Mouse (Mus musculus) CH12.LX (cell line): ENCODE measurements around the gene Akap12. TPM values are rescaled to one million over a fixed set of nuclear protein-coding genes. Genes with fewer than 3 reads are reported as not detected.

Experiments
- DNase-seq: peaks from one replicate; pipeline ENCODE4 v3.0.0-alpha.2; 2013; ENCODE audit errors: extremely low read depth
- H3K27ac ChIP-seq: 2 replicates; pipeline ENCODE4 v1.5.1; 2012; ENCODE audit warnings: low read depth, mild to moderate bottlenecking, control low read depth, moderate library complexity; ENCODE audit not compliant: insufficient read depth
- H3K27me3 ChIP-seq: replicated peaks from 2 replicates; pipeline ENCODE3; 2012; ENCODE audit warnings: inconsistent platforms
- H3K36me3 ChIP-seq, 2 experiments: replicated peaks in 1 of 2; 2 replicates each; pipeline versions ENCODE3 to v1.6.1; 2012; ENCODE audit warnings: inconsistent platforms in 1 of 2, low read length in 1 of 2, mild to moderate bottlenecking in 1 of 2, mixed read lengths in 1 of 2, moderate library complexity in 1 of 2; ENCODE audit not compliant: control insufficient read depth in 1 of 2, insufficient read depth in 1 of 2
- H3K4me1 ChIP-seq, 2 experiments: 2 replicates each; pipeline ENCODE4 v1.6.1; 2012; ENCODE audit warnings: inconsistent platforms in 1 of 2, moderate library complexity in 1 of 2; ENCODE audit not compliant: insufficient read depth in 2 of 2, control insufficient read depth in 1 of 2
- H3K4me2 ChIP-seq: 2 replicates; pipeline ENCODE4 v1.6.1; 2012; ENCODE audit warnings: low read depth, mild to moderate bottlenecking, control low read depth; ENCODE audit not compliant: poor library complexity, insufficient read depth, severe bottlenecking
- H3K4me3 ChIP-seq, 3 experiments: fragments of 150-350 bp in 1 of 3; sonication (generic) in 1 of 3; replicated peaks in 1 of 3; 2 replicates each; pipeline versions ENCODE3 to v1.5.1; 2011 to 2012; ENCODE audit warnings: low read depth in 2 of 3, low read length in 2 of 3, mild to moderate bottlenecking in 2 of 3, moderate library complexity in 2 of 3, control low read depth in 1 of 3, improper control_type of control experiment in 1 of 3, inconsistent platforms in 1 of 3, mixed read lengths in 1 of 3; ENCODE audit not compliant: poor library complexity in 1 of 3
- H3K79me2 ChIP-seq: replicated peaks from 2 replicates; pipeline ENCODE4 v1.6.1; 2012; ENCODE audit warnings: mild to moderate bottlenecking, moderate library complexity; ENCODE audit not compliant: control insufficient read depth, poor library complexity, insufficient read depth, severe bottlenecking; ENCODE audit errors: extremely low read depth
- H3K9ac ChIP-seq: 2 replicates; pipeline ENCODE4 v1.6.1; 2012; ENCODE audit warnings: low read depth, mild to moderate bottlenecking, control low read depth, moderate library complexity; ENCODE audit not compliant: insufficient read depth
- H3K9me3 ChIP-seq: replicated peaks from 2 replicates; pipeline ENCODE3; 2012; ENCODE audit warnings: low read length, inconsistent platforms, mixed read lengths
- CHD2 ChIP-seq: IDR thresholded peaks from 2 replicates; pipeline ENCODE4 v1.6.1; 2011; ENCODE audit warnings: low read length, improper control_type of control experiment
- E2F4 ChIP-seq: IDR thresholded peaks from 2 replicates; pipeline ENCODE4 v1.6.1; 2011; ENCODE audit warnings: low read depth, low read length, improper control_type of control experiment; ENCODE audit not compliant: insufficient replicate concordance
- ELF1 ChIP-seq: IDR thresholded peaks from 2 replicates; pipeline ENCODE4 v1.6.1; 2014; ENCODE audit warnings: low read depth, mild to moderate bottlenecking, inconsistent platforms, low read length, improper control_type of control experiment
- EP300 ChIP-seq: IDR thresholded peaks from 2 replicates; pipeline ENCODE4 v1.6.1; 2011; ENCODE audit warnings: low read length, improper control_type of control experiment
- GABPA ChIP-seq: IDR thresholded peaks from 2 replicates; pipeline ENCODE4 v1.6.1; 2012; ENCODE audit warnings: low read depth, low read length, improper control_type of control experiment, inconsistent platforms; ENCODE audit not compliant: insufficient replicate concordance
- HCFC1 ChIP-seq: IDR thresholded peaks from 2 replicates; pipeline ENCODE4 v1.6.1; 2012; ENCODE audit warnings: low read depth, mild to moderate bottlenecking, inconsistent platforms, low read length, improper control_type of control experiment
- IRF4 ChIP-seq: IDR thresholded peaks from 2 replicates; pipeline ENCODE4 v1.6.1; 2014; ENCODE audit warnings: low read depth, mild to moderate bottlenecking, inconsistent platforms, low read length, improper control_type of control experiment
- JUND ChIP-seq: conservative IDR thresholded peaks from 2 replicates; pipeline ENCODE4 v1.6.1; 2011; ENCODE audit warnings: low read depth, low read length, improper control_type of control experiment
- MAFK ChIP-seq: IDR thresholded peaks from 2 replicates; pipeline ENCODE4 v1.6.1; 2011; ENCODE audit warnings: low read length, improper control_type of control experiment; ENCODE audit not compliant: insufficient replicate concordance
- MAX ChIP-seq: IDR thresholded peaks from 2 replicates; pipeline ENCODE4 v1.6.1; 2011; ENCODE audit warnings: low read length, improper control_type of control experiment
- MAZ ChIP-seq: IDR thresholded peaks from 2 replicates; pipeline ENCODE4 v1.6.1; 2012; ENCODE audit warnings: low read depth, mild to moderate bottlenecking, inconsistent platforms, low read length, improper control_type of control experiment, moderate library complexity
- MXI1 ChIP-seq: IDR thresholded peaks from 2 replicates; pipeline ENCODE4 v1.6.1; 2011; ENCODE audit warnings: mild to moderate bottlenecking, low read depth, low read length, improper control_type of control experiment
- MYC ChIP-seq: IDR thresholded peaks from 2 replicates; pipeline ENCODE4 v1.6.1; 2011; ENCODE audit warnings: low read depth, mild to moderate bottlenecking, improper control_type of control experiment, low read length
- NELFE ChIP-seq: IDR thresholded peaks from 2 replicates; pipeline ENCODE4 v1.6.1; 2011; ENCODE audit warnings: low read depth, low read length, improper control_type of control experiment
- POLR2A ChIP-seq: IDR thresholded peaks from 2 replicates; pipeline ENCODE4 v1.6.1; 2011; ENCODE audit warnings: low read depth, mild to moderate bottlenecking, improper control_type of control experiment, low read length
- POLR2AphosphoS2 ChIP-seq: IDR thresholded peaks from 2 replicates; pipeline ENCODE4 v1.6.1; 2011; ENCODE audit warnings: low read depth, low read length, improper control_type of control experiment
- RAD21 ChIP-seq: IDR thresholded peaks from 2 replicates; pipeline ENCODE4 v1.6.1; 2011; ENCODE audit warnings: low read depth, mild to moderate bottlenecking, low read length, improper control_type of control experiment, moderate library complexity
- SIN3A ChIP-seq: IDR thresholded peaks from 2 replicates; pipeline ENCODE4 v1.6.1; 2012; ENCODE audit warnings: low read length, improper control_type of control experiment, inconsistent platforms
- SMC3 ChIP-seq: IDR thresholded peaks from 2 replicates; pipeline ENCODE4 v1.6.1; 2011; ENCODE audit warnings: low read depth, low read length, improper control_type of control experiment
- TBP ChIP-seq: conservative IDR thresholded peaks from 2 replicates; pipeline ENCODE4 v1.6.1; 2011; ENCODE audit warnings: low read depth, low read length, improper control_type of control experiment
- USF1 ChIP-seq: IDR thresholded peaks from 2 replicates; pipeline ENCODE4 v1.6.1; 2014; ENCODE audit warnings: low read depth, mild to moderate bottlenecking, inconsistent platforms, low read length, improper control_type of control experiment
- ZKSCAN1 ChIP-seq: IDR thresholded peaks from 2 replicates; pipeline ENCODE4 v1.6.1; 2012; ENCODE audit warnings: low read depth, inconsistent platforms, low read length, improper control_type of control experiment, borderline replicate concordance
- ZMIZ1 ChIP-seq: IDR thresholded peaks from 2 replicates; pipeline ENCODE4 v1.6.1; 2012; ENCODE audit warnings: low read depth, mild to moderate bottlenecking, inconsistent platforms, low read length, improper control_type of control experiment
- ZNF384 ChIP-seq: IDR thresholded peaks from 2 replicates; pipeline ENCODE4 v1.6.1; 2012; ENCODE audit warnings: low read depth, low read length, improper control_type of control experiment, inconsistent platforms
- dilution Hi-C: fragments of 300-500 bp; cut with MboI; formaldehyde crosslinking; loops from 2 replicates; pipeline ENCODE4 v1.14.3; 2020; ENCODE audit warnings: low sequenced_read_pairs; ENCODE audit not compliant: extremely low pct_unique_long_range_greater_than_20kb, extremely low pct_ligation_motif_present
- in situ Hi-C: fragments of 300-500 bp; cut with MboI; formaldehyde crosslinking; loops from 3 replicates; pipeline ENCODE4 v1.14.3; 2019; ENCODE audit warnings: low sequenced_read_pairs, low pct_ligation_motif_present, low pct_unique_long_range_greater_than_20kb, mixed read lengths
- polyA plus RNA-seq: library from polyadenylated mRNA; unstranded; fragments of >175 nt; gene quantifications from 2 replicates; pipeline ENCODE4 v1.2.1, GENCODE M21; 2012; ENCODE audit warnings: low read depth; ENCODE audit not compliant: insufficient read length
- total RNA-seq, 2 experiments: library from RNA; depleted of rRNA; stranded (reverse); fragments of 300-350 nt in 1 of 2; fragments of >200 nt in 1 of 2; gene quantifications; 2 replicates each; pipeline ENCODE4 v1.2.3; 2012 to 2014

Gene Akap12
- total and polyA plus RNA-seq, 3 experiments = 0.51 to 3.1 (median 1.7) TPM

GRCm38 (mm10) chr10:4391851-4392250, 125.7 kb downstream of the Akap12 start (continued):
- TF ChIP-seq MYC (no peak), POLR2AphosphoS2 (no peak)

- dilution Hi-C loops = no loop called here
Observed at GRCm38 (mm10) chr10:4395321-4395720, 129.1 kb downstream of the Akap12 start.

GRCm38 (mm10) chr10:4398058-4398457, 131.9 kb downstream of the Akap12 start:
- Histone ChIP-seq H3K9ac (no peak overlapping the region), H3K4me2 (no peak overlapping the region), H3K9me3 (no peaks in the 10 kb centered on the region), H3K4me1 (peaks cover under 1 to 1% of the 10 kb centered on the region in 2 experiments; a peak in 1 of 4 replicates), H3K79me2 (peaks cover 25% of the 10 kb centered on the region), H3K36me3 (peaks cover 33 to 80% of the 10 kb centered on the region in 2 experiments), H3K4me3 (no peak overlapping the region), H3K27me3 (no peaks in the 10 kb centered on the region), H3K27ac (no peak overlapping the region)
- dilution Hi-C loops = no loop called here
- in situ Hi-C loops = no loop called here
- TF ChIP-seq CHD2 (no peak), ZNF384 (no peak), ZKSCAN1 (no peak), E2F4 (no peak), MAFK (no peak), ZMIZ1 (no peak)
- no peak for DNase-seq

More at GRCm38 (mm10) chr10:4395321-4395720, 129.1 kb downstream of the Akap12 start:
- Histone ChIP-seq H3K4me1 (peaks cover 7 to 23% of the 10 kb centered on the region in 2 experiments; a peak in 3 of 4 replicates), H3K79me2 (peaks cover 50% of the 10 kb centered on the region), H3K27ac (no peak overlapping the region), H3K9ac (no peak overlapping the region), H3K4me3 (no peak overlapping the region), H3K36me3 (peaks cover 27 to 71% of the 10 kb centered on the region in 2 experiments), H3K27me3 (no peaks in the 10 kb centered on the region), H3K9me3 (no peaks in the 10 kb centered on the region), H3K4me2 (no peak overlapping the region)
- TF ChIP-seq ZNF384 (no peak), HCFC1 (no peak), JUND (no peak), MAZ (no peak), MAX (no peak), CHD2 (no peak), ZMIZ1 (no peak)
- in situ Hi-C loops = no loop called here
- no peak for DNase-seq

- H3K9ac ChIP-seq = no peak overlapping the region
- H3K4me2 ChIP-seq = no peak overlapping the region
- H3K4me3 ChIP-seq = no peak overlapping the region
- in situ Hi-C loops = loop anchor here (25.0 kb wide), 1 partner anchor 757 kb away; no protein-coding TSS in a partner anchor
- no peaks in the 10 kb centered on the region for H3K9me3 ChIP-seq
- DNase-seq = peak; percentile 68
- no peaks in the 10 kb centered on the region for H3K79me2 ChIP-seq
- H3K4me1 ChIP-seq = peaks cover 0 to 14% of the 10 kb centered on the region in 2 experiments; a peak in 2 of 4 replicates
- H3K36me3 ChIP-seq = peaks cover 50 to 92% of the 10 kb centered on the region in 2 experiments
- no peaks in the 10 kb centered on the region for H3K27me3 ChIP-seq
- dilution Hi-C loops = no loop called here
- H3K27ac ChIP-seq = no peak overlapping the region
- TF ChIP-seq SMC3 (peak; percentile 60), MAZ (no peak), USF1 (no peak), IRF4 (no peak), RAD21 (peak; percentile 60), SIN3A (no peak), MXI1 (no peak), NELFE (no peak), HCFC1 (no peak), EP300 (no peak), ZKSCAN1 (no peak), MYC (no peak), TBP (no peak), POLR2A (no peak), ELF1 (no peak), GABPA (no peak), JUND (no peak), ZMIZ1 (no peak)
Observed at GRCm38 (mm10) chr10:4404895-4405491, 138.8 kb downstream of the Akap12 start.
